Mouse (Mus musculus) forebrain, embryonic 12.5 days (tissue): ENCODE measurements at regions not wholly inside any gene's neighbourhood (a gene's known extent, or its start where the extent isn't known, plus 50 kb on each side); places are given as distances from the start of the nearest gene placed in this dataset.
A peak's percentile ranks its signal among the peaks of the same experiment; 100 is the strongest.

ENCODE experiments used
- ATAC-seq: fragments of 200-750 bp; cut with Nextera tagmentation; 2 replicates; pipeline ENCODE4 v1.8.0; 2017; ENCODE audit warnings: moderate TSS enrichment; ENCODE audit not compliant: low FRiP score
- H3K27ac ChIP-seq: fragments of 300-500 bp; sonication (generic); 2 replicates; pipeline ENCODE4 v1.5.1; 2016; ENCODE audit warnings: mild to moderate bottlenecking
- H3K27me3 ChIP-seq: fragments of 300-500 bp; sonication (generic); 2 replicates; pipeline ENCODE4 v1.6.1; 2016; ENCODE audit warnings: mild to moderate bottlenecking
- H3K36me3 ChIP-seq: fragments of 300-500 bp; sonication (generic); replicated peaks from 2 replicates; pipeline ENCODE4 v1.6.1; 2016; ENCODE audit warnings: mild to moderate bottlenecking
- H3K4me1 ChIP-seq: fragments of 300-500 bp; sonication (generic); 2 replicates; pipeline ENCODE4 v1.6.1; 2016
- H3K4me2 ChIP-seq: fragments of 300-500 bp; sonication (generic); 2 replicates; pipeline ENCODE4 v1.6.1; 2016; ENCODE audit warnings: mild to moderate bottlenecking, moderate library complexity
- H3K4me3 ChIP-seq: fragments of 300-500 bp; sonication (generic); replicated peaks from 2 replicates; pipeline ENCODE4 v1.5.1; 2016; ENCODE audit warnings: mild to moderate bottlenecking
- H3K9ac ChIP-seq: fragments of 300-500 bp; sonication (generic); 2 replicates; pipeline ENCODE4 v1.6.1; 2016; ENCODE audit warnings: mild to moderate bottlenecking
- H3K9me3 ChIP-seq: fragments of 300-500 bp; sonication (generic); 2 replicates; pipeline ENCODE4 v1.6.1; 2016
- WGBS: fragments of 180-500 bp; shearing (Covaris S2); methylation state at CpG from one replicate; pipeline ENCODE4 v1.1.7; 2016; 5-methylcytosine and 5-hydroxymethylcytosine counted together

DNA sequence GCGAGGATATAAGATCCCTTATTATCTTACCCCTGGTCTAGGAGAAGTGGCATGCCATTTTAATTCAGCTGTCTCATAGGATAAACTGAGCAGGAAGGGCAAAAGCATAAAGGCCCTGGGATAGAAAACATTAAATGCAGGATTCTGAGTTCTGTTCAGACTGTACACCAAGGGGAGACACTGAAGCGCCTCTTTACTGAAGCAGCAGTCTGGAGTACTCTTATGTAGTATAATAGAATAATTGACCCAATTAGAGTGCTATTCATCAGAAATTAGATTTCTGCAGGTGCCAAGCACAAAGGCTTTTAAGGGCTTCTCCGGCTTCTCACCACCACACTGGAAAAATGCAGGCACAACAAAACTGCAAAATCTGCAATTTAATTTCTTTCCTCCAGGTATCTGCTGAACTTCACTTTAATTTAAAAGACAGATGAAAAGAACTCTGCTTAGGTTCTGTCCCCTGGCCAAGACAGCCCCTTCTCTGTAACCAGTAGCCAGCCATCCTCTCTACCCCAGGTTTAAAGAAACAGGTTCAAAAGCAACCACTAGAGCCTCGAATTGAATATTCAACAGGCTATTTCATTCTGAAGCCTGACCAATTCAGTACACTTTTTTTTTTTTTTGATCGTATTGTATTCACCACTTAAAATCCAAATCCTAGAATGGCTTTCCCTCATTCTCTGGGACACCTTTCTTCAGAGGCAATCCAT is 708.6 kb downstream of the Ndufa4 start:
- Histone ChIP-seq H3K4me2 (no peak overlapping the region), H3K27me3 (no peaks in the 10 kb centered on the region), H3K9ac (no peak overlapping the region), H3K4me3 (no peak overlapping the region), H3K27ac (no peak overlapping the region), H3K36me3 (no peaks in the 10 kb centered on the region), H3K4me1 (peaks cover 3% of the 10 kb centered on the region; the same call in 1 of the 2 replicates), H3K9me3 (no peaks in the 10 kb centered on the region)
- 32% methylated on average over 5 of the region's 5 CpGs for WGBS
- ATAC-seq: peak; percentile 83

DNA sequence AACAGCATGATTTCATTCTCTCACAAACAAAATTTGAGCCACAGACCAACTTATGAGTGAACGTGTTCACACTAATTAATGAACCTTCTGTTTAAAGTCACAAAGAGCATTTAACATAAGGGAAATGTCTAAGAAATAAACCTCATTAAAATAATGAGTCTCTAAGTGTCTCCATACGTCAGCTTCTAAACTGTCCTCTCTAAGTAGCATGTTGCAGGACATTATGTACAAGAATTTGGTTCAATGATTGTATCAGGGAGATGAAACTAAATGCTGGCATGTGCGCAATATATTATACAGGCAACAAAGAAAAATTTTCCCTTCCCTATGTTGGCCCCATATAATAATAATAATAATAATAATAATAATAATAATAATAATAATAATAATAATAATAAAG is 709.2 kb downstream of the Ndufa4 start:
- no peak overlapping the region for H3K27ac ChIP-seq
- no peak overlapping the region for H3K4me3 ChIP-seq
- H3K4me2 ChIP-seq: no peak overlapping the region
- H3K4me1 ChIP-seq: peaks cover 3% of the 10 kb centered on the region; the same call in 1 of the 2 replicates
- no peaks in the 10 kb centered on the region for H3K36me3 ChIP-seq
- peak; percentile 72 for ATAC-seq
- WGBS: 44% methylated on average over 3 of the region's 3 CpGs
- H3K9ac ChIP-seq: no peak overlapping the region
- H3K27me3 ChIP-seq: no peaks in the 10 kb centered on the region
- no peaks in the 10 kb centered on the region for H3K9me3 ChIP-seq
